Mouse (Mus musculus) hindbrain, embryonic 10.5 days (tissue): ENCODE results near the gene Eogt. TPM values are rescaled to one million over a fixed set of nuclear protein-coding genes. Genes with fewer than 3 reads are reported as not detected.

ENCODE experiments used
- DNase-seq: peaks from one replicate; pipeline ENCODE4 v3.0.0-alpha.2; 2017; ENCODE audit warnings: low spot score
- H3K27ac ChIP-seq: fragments of 300-500 bp; sonication (generic); 2 replicates; pipeline ENCODE4 v1.5.1; 2016; ENCODE audit warnings: mild to moderate bottlenecking, moderate library complexity
- H3K27me3 ChIP-seq: fragments of 300-500 bp; sonication (generic); 2 replicates; pipeline ENCODE4 v1.6.1; 2016; ENCODE audit warnings: mild to moderate bottlenecking; ENCODE audit not compliant: poor library complexity, insufficient read depth, severe bottlenecking
- H3K36me3 ChIP-seq: fragments of 300-500 bp; sonication (generic); 2 replicates; pipeline ENCODE4 v1.6.1; 2016; ENCODE audit warnings: mild to moderate bottlenecking, moderate library complexity
- H3K4me1 ChIP-seq: fragments of 300-500 bp; sonication (generic); replicated peaks from 2 replicates; pipeline ENCODE4 v1.6.1; 2016; ENCODE audit warnings: mild to moderate bottlenecking
- H3K4me3 ChIP-seq: fragments of 300-500 bp; sonication (generic); 2 replicates; pipeline ENCODE4 v1.5.1; 2016; ENCODE audit warnings: mild to moderate bottlenecking, moderate library complexity
- H3K9me3 ChIP-seq: fragments of 300-500 bp; sonication (generic); 2 replicates; pipeline ENCODE4 v1.6.1; 2016; ENCODE audit warnings: mild to moderate bottlenecking, moderate library complexity
- WGBS: fragments of 180-500 bp; shearing (Covaris S2); methylation state at CpG from one replicate; pipeline ENCODE4 v1.1.7; 2016; 5-methylcytosine and 5-hydroxymethylcytosine counted together
- polyA plus RNA-seq: library from polyadenylated mRNA; unstranded; fragments of >200 nt; fragmentation: Nextera tagmentation; extraction: Ambion mirVana; gene quantifications from 2 replicates; pipeline ENCODE4 v1.2.1, GENCODE M21; 2016

Gene Eogt
- 8.7 and 11.0 TPM in 2 replicates for polyA plus RNA-seq

DNA sequence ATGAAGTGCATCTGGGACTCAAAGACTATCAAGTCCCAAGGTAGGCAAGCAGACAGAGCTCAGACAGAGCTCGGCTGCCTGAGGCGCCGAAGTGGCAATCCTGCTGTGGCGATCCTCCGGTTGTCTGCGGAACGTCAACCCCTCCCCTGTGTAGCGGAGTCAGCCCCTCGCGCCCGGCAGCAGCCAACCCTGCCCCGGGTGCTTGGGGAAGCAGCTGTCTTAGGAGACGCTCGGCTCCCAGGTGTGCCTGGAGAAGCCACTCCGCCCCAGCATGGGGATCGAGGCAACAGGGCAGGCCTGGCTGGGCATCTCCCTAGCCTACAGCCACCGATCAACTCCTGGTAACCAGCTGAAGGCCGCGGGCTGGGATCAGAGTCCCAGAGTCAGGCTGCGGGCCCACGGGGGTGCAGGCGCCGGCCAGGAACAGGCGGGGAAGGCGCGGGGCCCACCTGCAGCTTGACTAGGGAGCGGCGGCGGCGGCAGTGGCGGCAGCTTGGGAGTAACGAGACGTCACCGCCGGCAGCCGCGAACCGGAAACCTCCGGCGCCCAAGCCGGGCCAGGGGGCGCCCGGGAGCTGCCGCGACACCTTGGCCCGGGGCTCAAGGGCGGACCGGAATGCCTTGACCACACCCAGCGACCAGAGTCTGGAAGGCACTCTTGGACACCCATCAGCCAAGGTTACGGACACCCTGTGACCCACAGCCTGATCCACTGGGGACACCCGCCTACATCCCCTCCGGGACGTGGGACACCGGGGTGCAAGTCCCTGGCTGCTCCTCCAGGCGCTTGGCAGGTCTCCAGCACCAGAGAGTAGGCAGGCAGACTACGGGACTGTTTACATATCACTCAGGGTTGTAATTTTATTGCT is at the start of gene Eogt:
Gene Eogt, minus strand, starts transcription at position 800 of the 869 bp plus-strand sequence.
- Histone ChIP-seq H3K36me3 (peaks cover 2% of the 10 kb centered on the region; the same call in 1 of the 2 replicates), H3K9me3 (no peaks in the 10 kb centered on the region), H3K27ac (peak within 1 kb of the TSS; percentile 94), H3K4me1 (peaks cover 44% of the 10 kb centered on the region), H3K4me3 (peak within 1 kb of the TSS; percentile 89), H3K27me3 (peaks cover 6% of the 10 kb centered on the region)
- WGBS: 1% methylated on average over 56 of the region's 56 CpGs
- DNase-seq: peak; percentile 70

DNA sequence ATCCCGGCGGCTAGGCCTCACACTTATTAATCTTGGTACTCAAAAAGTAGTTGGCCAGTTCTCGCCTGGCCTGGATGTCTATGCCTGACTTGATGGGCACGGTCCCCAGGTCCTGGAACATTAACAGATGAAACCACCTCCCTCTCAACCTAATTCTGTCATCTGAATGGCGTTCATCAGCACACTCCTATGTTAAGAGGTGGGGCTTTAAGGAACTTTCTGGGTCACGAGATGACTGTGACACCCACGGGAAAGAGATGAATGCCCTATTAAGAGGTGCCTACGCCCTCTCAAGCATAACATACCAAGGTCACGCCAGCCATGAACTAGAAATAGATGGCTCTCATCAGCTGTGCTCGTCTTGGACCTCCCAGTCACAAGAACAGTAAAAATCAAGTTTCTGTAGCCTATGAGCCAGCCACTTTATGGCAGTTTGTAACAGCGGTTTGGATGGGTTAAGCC is 30.4 kb upstream of the Eogt start:
- no peaks in the 10 kb centered on the region for H3K27me3 ChIP-seq
- peaks cover 44% of the 10 kb centered on the region for H3K36me3 ChIP-seq
- H3K27ac ChIP-seq: peak overlapping the region; percentile 98
- H3K4me3 ChIP-seq: peak overlapping the region; percentile 79
- H3K4me1 ChIP-seq: peaks cover 29% of the 10 kb centered on the region
- WGBS: 12% methylated on average over 11 of the region's 11 CpGs
- H3K9me3 ChIP-seq: no peaks in the 10 kb centered on the region
- no peak for DNase-seq

DNA sequence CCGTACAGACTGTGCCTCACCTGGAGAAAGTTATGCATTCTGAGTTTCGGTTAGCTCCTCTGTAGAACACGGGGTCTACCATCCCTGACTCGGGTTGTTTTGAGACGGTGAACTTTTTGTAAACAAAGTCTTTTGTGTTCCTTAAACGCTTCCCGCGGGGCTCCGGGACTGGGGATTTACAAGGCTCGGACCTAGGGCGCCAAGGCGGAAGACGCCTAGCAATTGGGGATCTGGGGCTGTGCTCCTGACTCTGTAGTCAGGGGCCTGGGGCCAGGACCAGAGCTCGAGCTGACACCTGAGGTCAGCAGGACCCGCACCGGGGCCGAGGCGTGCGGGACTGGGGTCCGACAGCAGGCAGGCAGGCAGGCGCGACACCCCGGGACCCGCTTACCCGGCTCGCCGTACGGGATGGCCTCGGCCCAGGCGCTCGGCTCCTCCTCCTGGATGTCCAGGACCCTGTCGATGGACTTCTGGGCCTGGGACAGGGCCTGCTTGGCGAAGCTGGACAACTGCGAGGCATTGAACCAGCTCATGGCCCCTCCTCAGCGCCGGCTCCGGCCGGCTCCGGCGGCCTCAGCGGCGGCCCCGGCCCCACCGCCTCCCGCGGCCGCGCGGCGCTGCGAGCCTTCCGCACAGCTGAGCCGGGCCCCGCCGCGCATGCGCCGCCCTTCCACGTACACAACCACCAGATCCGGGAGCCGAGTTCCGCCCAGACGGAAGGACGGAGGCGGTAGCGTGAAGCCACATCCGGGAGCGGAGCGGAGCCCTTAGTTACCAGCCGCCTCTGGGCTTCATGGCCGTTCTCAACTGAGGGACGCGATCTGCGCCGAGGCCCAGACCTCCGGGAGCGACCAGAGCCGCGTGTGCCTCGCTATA is 29.7 kb upstream of the Eogt start, which contains the start of gene Tmf1:
Gene Tmf1, minus strand, starts transcription at position 632 of the 876 bp plus-strand sequence.
- Histone ChIP-seq H3K27me3 (no peaks in the 10 kb centered on the region), H3K4me3 (peak within 1 kb of the TSS; percentile 79), H3K9me3 (no peaks in the 10 kb centered on the region), H3K27ac (peak within 1 kb of the TSS; percentile 98), H3K36me3 (peaks cover 43% of the 10 kb centered on the region), H3K4me1 (peaks cover 29% of the 10 kb centered on the region)
- under 1% methylated on average over 80 of the region's 80 CpGs for WGBS
- peak; percentile 95 for DNase-seq

DNA sequence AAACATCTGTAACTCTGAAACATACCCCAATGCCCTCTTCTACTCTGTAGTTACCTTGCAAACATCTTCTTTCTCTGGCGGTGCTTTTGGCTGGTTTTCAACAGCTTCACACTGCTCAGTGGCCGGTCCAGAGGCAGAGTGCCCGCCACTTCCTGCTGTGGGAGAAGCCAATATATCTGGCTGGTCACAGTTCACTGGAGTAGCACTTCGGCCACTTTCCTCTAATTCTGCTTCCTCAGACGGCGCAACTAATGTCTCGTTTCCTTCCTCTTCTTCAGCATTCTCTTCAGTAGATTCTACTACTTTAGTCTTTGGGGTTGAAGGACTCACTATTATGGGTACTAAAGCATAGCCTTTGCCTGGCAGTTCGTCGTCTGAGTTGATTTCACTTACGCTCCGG is 26.7 kb upstream of the Eogt start:
- H3K27ac ChIP-seq: no peak overlapping the region
- no peaks in the 10 kb centered on the region for H3K9me3 ChIP-seq
- H3K4me3 ChIP-seq: no peak overlapping the region
- WGBS: 87% methylated on average over 11 of the region's 11 CpGs
- peaks cover 29% of the 10 kb centered on the region for H3K4me1 ChIP-seq
- no peak for DNase-seq
- peaks cover 53% of the 10 kb centered on the region for H3K36me3 ChIP-seq
- no peaks in the 10 kb centered on the region for H3K27me3 ChIP-seq

DNA sequence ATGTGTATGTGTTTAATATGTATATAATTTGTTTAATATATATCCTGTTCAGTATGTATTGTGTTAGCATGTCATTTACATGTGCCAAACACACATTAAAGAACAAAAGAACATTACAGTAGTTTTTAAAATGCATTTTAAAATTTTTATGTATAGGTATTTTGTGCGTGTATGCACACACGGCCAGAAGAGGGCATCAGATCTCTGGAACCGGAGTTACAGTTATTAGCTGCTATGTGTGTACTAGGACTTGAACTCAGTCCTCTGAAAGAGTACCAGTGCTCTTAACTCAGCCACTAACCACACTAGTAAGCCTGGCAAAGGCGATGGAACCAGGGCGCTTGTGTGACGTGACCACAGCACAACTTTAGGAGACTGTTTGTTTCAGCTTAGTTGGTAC is 1.2 kb upstream of the Eogt start:
- H3K27me3 ChIP-seq: peaks cover 6% of the 10 kb centered on the region
- no peaks in the 10 kb centered on the region for H3K9me3 ChIP-seq
- no peak for DNase-seq
- WGBS: 80% methylated on average over 6 of the region's 6 CpGs
- no peak overlapping the region for H3K27ac ChIP-seq
- H3K4me3 ChIP-seq: no peak overlapping the region
- peaks cover 5% of the 10 kb centered on the region; the same call in 1 of the 2 replicates for H3K36me3 ChIP-seq
- H3K4me1 ChIP-seq: peaks cover 36% of the 10 kb centered on the region

DNA sequence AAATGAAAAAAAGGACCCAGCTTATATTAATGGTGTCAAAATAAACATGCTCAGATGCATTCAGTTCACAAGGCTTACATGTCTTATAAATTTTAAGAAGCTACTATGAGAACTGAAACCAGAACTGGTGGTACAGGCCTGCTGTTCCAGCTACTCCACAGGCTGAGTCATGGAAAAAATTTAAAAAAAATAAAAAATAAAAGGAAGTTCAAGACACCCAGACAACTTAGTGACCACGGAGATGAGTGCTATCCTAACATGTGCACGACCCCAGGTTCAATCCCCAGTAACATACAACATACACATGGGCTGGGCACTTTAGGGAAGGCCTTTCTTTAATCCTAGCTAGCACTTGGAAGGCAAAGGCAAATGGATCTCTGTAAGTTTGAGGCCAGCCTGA is 739 bp upstream of the Eogt start:
- H3K9me3 ChIP-seq: no peaks in the 10 kb centered on the region

DNA sequence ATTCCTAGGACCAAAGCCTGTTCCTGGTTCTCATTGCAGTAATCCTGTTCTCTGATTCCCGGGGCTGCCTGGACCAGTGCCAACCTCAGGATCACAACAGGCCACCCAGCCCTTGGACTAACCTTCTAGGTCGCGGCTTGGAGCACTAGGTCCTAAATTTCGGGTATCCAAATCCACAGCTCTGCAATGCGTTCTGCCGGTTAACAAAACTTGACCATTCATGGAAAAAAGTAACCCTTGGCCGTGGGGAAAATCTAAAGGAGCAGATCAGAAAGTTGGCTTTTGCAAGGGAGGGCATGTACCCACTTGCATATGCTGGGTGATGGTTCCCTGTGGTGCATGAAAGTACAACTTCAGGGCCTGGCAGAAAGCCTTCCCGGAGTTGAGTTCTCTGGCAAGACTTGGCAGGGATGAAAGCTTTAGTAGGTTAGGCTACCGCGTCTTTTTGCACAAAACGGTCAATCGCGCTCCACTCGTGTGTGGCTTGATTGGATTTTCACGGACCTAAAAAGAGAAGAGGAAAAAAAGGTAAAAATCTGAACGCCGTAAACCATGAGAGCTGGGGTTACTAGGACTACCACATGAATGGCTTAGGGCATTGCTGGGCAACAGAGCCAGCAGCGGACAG is 1.1 kb downstream of the Eogt start:
- Histone ChIP-seq H3K27ac (peak overlapping the region; percentile 94), H3K4me1 (peaks cover 44% of the 10 kb centered on the region), H3K9me3 (no peaks in the 10 kb centered on the region), H3K4me3 (peak overlapping the region; percentile 89), H3K36me3 (no peaks in the 10 kb centered on the region), H3K27me3 (peaks cover 6% of the 10 kb centered on the region)
- peak; percentile 29 for DNase-seq
- 26% methylated on average over 18 of the region's 18 CpGs for WGBS

More for the DNA sequence above, 739 bp upstream of the Eogt start:
- WGBS: 84% methylated on average over 2 of the region's 2 CpGs
- Histone ChIP-seq H3K27ac (no peak overlapping the region), H3K36me3 (peaks cover 5% of the 10 kb centered on the region; the same call in 1 of the 2 replicates), H3K4me1 (peaks cover 37% of the 10 kb centered on the region), H3K27me3 (peaks cover 6% of the 10 kb centered on the region), H3K4me3 (no peak overlapping the region)
- DNase-seq: no peak

DNA sequence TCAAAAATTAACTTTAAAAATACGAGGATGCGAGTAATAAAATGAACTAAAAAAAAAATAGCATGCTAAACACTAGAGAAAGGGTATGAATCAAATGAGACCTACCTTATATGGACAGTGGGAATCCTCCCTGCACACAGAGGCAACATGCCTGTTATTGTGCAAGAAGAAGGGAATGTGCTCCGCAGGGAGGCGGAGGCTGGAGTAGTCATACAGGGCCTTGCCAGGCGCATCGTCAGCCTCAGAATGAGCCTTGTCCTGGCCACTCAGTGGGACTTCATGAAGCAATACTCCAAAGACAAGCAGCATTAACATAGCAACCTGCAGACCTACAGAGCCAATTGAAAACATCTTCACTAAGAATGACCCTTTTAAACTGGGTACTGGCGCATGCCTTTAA is 3.8 kb downstream of the Eogt start:
- no peak for DNase-seq
- no peaks in the 10 kb centered on the region for H3K9me3 ChIP-seq
- peaks cover 44% of the 10 kb centered on the region for H3K4me1 ChIP-seq
- H3K27me3 ChIP-seq: peaks cover 6% of the 10 kb centered on the region
- no peak overlapping the region for H3K4me3 ChIP-seq
- 85% methylated on average over 7 of the region's 7 CpGs for whole genome bisulfite sequencing
- peaks cover 9% of the 10 kb centered on the region; the same call in 1 of the 2 replicates for H3K36me3 ChIP-seq
- H3K27ac ChIP-seq: no peak overlapping the region

DNA sequence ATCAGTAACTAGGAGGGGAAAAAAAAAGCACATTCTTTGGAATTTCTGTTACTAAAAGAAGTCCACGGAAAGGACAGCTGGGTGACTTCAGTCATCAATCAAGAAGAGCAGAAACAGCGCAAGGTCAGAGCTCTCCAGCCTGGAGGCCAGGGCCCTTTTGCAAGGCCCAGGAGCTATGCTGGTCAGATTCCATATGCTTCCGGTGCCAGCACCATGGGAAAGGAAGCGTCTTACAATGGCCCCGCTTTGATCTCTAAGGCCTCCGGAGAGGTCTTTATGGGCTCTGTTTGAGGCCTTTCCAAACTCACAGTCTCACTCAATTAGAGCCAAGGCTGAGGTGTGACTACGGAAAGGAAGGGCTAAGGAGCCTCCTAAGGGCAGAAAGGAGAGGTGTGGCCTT is 4.6 kb downstream of the Eogt start:
- Histone ChIP-seq H3K9me3 (no peaks in the 10 kb centered on the region), H3K27me3 (peaks cover 6% of the 10 kb centered on the region), H3K4me3 (no peak overlapping the region), H3K36me3 (peaks cover 17% of the 10 kb centered on the region; the same call in 1 of the 2 replicates), H3K4me1 (peaks cover 44% of the 10 kb centered on the region), H3K27ac (0 out of 2 replicates have a peak overlapping the region, but pooled peaks have one; percentile 23)
- WGBS: 30% methylated on average over 7 of the region's 7 CpGs
- DNase-seq: peak; percentile 42

DNA sequence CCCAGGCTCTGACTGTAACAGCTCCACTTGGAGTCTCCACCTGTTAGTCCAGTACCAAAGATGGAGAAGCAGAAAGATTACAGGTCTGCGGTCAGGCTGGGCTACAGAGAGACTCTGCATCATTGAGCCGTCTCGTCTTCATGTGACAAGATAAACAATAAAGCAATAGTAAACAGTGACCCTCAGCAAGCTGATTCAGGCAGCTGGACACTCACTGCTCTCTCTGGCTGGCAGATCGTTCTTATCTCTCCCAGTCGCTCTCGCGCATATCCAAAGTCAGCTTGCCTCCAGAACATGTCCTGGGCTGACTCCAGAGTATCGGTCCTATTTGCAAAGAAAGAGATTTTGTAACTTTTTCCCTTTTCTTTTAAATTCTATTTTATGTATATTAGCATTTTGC is 6.4 kb downstream of the Eogt start:
- Histone ChIP-seq H3K36me3 (peaks cover 19% of the 10 kb centered on the region; the same call in 1 of the 2 replicates), H3K27ac (no peak overlapping the region), H3K4me3 (no peak overlapping the region), H3K4me1 (peaks cover 26% of the 10 kb centered on the region), H3K27me3 (peaks cover 5% of the 10 kb centered on the region), H3K9me3 (no peaks in the 10 kb centered on the region)
- DNase-seq: no peak
- 90% methylated on average over 8 of the region's 8 CpGs for WGBS

DNA sequence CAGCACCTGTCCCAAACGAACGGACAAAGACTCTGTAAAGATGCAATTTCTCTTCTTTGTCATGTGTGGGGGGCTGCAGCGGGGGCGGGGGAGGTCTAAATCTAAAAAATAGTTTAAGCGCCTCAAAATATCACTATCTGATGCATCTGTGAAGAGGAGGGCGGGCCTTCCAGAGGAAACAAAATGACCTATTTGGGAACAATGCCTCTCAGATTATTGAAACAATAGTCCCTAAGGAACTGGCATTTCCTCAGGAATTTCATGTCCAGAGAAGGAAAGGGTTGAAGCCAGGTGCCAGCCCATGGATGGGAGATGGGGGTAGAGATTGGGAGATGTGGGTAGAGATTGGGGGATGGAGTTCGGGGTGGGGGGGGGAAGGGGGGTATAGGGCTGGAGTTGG is 7.2 kb downstream of the Eogt start:
- Histone ChIP-seq H3K36me3 (peaks cover 19% of the 10 kb centered on the region; the same call in 1 of the 2 replicates), H3K9me3 (no peaks in the 10 kb centered on the region), H3K4me1 (peaks cover 18% of the 10 kb centered on the region), H3K27ac (no peak overlapping the region), H3K4me3 (no peak overlapping the region), H3K27me3 (no peaks in the 10 kb centered on the region)
- no peak for DNase-seq
- 83% methylated on average over 7 of the region's 7 CpGs for WGBS

DNA sequence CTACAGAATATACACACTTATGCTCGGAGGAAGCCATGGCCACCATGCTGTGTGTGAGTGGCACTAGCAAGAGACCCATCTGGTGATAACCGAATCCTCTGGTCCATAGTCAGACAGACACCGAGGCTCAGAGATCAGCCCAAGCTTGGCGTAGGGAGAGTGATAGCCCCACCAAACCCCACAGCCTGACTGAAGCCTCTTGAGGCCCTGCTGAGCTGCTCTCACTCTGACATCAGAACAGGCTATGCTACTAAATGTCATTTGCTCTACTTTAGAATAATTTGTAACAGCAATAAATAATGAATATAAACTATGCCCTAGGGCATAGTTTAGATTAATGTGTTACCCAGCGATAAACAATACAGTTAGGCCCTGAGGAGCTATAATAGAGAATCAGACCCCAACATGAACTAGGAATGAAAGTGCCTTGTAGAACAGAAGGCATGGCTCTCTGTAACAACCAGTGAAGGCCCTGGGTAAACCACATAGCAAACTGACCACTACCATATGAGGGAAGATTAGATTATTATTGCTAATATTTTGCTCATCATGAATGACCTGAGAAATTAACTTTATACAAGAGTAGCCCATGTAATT is 16.2 kb downstream of the Eogt start:
- Histone ChIP-seq H3K4me3 (no peak overlapping the region), H3K4me1 (no peaks in the 10 kb centered on the region), H3K36me3 (peaks cover 18% of the 10 kb centered on the region), H3K27ac (no peak overlapping the region), H3K27me3 (no peaks in the 10 kb centered on the region), H3K9me3 (no peaks in the 10 kb centered on the region)
- DNase-seq: no peak
- WGBS: 92% methylated on average over 5 of the region's 5 CpGs
